Mouse (Mus musculus): ENCODE measurements around the gene Nectin3. TPM values are rescaled to one million over a fixed set of nuclear protein-coding genes. Genes with fewer than 3 reads are reported as not detected.

Gene Nectin3
- total and polyA plus RNA-seq, 2 experiments from 2014 or later: 8.6 to 28.7 TPM

DNA sequence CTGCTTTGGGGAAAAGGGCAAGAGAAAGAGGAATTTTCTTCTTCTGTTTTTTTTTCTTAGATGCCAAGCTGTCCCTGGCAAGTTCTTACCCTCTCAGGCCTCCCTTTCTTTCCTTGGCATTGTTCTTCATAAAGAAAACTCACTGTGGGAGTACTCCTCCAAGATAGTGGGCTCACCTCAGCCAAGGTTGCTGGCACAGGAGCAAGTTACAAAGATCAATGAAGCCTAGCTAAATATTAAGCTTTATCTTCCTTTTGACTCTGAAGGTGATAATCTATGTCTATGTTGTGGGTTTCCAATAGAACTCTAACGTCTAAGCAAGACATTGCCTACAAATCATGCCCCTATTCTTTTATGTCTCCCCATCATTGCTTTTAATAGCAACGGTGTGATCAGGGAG is 21.3 kb upstream of the Nectin3 start:
- DNase-seq (ENCODE audit: low spot score): no peak
- 85% methylated on average over 2 of the region's 2 CpGs for WGBS
- Histone ChIP-seq H3K27me3 (ENCODE audit: control insufficient read depth, insufficient read depth, low read length) (no peaks in the 10 kb centered on the region), H3K36me3 (replicated peaks; ENCODE audit: control insufficient read depth, insufficient read depth, low read length) (no peaks in the 10 kb centered on the region), H3K4me3 (ENCODE audit: low read depth, low read length) (no peak overlapping the region), H3K9me3 (replicated peaks; ENCODE audit: control insufficient read depth, low read length) (no peaks in the 10 kb centered on the region), H3K4me1 (ENCODE audit: control insufficient read depth, insufficient read depth) (no peaks in the 10 kb centered on the region), H3K9ac (replicated peaks; ENCODE audit: low read depth, low read length) (no peak overlapping the region), H3K27ac (ENCODE audit: low read depth) (no peak overlapping the region), H3K4me2 (ENCODE audit: low read depth, low read length) (no peak overlapping the region)
- TF ChIP-seq EP300 (IDR thresholded peaks at IDR 0.05; ENCODE audit: low read depth): no peak
- TF ChIP-seq CTCF (IDR thresholded peaks at IDR 0.05; ENCODE audit: low read depth): no peak
- ATAC-seq (ENCODE audit: insufficient read depth, low read depth): no peak

DNA sequence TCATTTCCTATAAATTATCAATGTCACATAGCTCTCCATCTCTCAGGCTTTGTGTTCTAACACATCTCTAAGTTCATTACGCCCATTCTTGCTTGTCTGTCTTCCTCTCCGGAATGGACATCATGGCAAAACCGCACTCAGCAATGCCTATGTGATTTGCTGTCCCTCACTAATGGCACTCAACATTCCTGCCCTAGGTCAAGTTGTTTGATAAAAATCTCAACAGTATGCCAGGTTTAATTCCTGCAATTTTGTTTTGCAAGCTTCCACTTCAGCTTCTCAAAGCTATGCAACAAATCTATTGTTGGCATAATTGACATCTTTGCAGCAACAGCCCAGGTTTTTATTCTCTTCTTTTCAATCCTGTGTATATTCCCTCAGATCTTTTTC is 9.6 kb upstream of the Nectin3 start:
- WGBS: 72% methylated on average over 3 of the region's 3 CpGs
- Histone ChIP-seq H3K27me3 (ENCODE audit: control insufficient read depth, insufficient read depth, low read length) (no peaks in the 10 kb centered on the region), H3K9ac (replicated peaks; ENCODE audit: low read depth, low read length) (no peak overlapping the region), H3K27ac (ENCODE audit: low read depth) (no peak overlapping the region), H3K4me2 (ENCODE audit: low read depth, low read length) (no peak overlapping the region), H3K4me1 (ENCODE audit: control insufficient read depth, insufficient read depth) (no peaks in the 10 kb centered on the region), H3K36me3 (replicated peaks; ENCODE audit: control insufficient read depth, insufficient read depth, low read length) (no peaks in the 10 kb centered on the region), H3K4me3 (ENCODE audit: low read depth, low read length) (no peak overlapping the region), H3K9me3 (replicated peaks; ENCODE audit: control insufficient read depth, low read length) (no peaks in the 10 kb centered on the region)
- ATAC-seq (ENCODE audit: insufficient read depth, low read depth): no peak
- TF ChIP-seq EP300 (IDR thresholded peaks at IDR 0.05; ENCODE audit: low read depth) (no peak), CTCF (IDR thresholded peaks at IDR 0.05; ENCODE audit: low read depth) (no peak)
- DNase-seq (ENCODE audit: low spot score): no peak

DNA sequence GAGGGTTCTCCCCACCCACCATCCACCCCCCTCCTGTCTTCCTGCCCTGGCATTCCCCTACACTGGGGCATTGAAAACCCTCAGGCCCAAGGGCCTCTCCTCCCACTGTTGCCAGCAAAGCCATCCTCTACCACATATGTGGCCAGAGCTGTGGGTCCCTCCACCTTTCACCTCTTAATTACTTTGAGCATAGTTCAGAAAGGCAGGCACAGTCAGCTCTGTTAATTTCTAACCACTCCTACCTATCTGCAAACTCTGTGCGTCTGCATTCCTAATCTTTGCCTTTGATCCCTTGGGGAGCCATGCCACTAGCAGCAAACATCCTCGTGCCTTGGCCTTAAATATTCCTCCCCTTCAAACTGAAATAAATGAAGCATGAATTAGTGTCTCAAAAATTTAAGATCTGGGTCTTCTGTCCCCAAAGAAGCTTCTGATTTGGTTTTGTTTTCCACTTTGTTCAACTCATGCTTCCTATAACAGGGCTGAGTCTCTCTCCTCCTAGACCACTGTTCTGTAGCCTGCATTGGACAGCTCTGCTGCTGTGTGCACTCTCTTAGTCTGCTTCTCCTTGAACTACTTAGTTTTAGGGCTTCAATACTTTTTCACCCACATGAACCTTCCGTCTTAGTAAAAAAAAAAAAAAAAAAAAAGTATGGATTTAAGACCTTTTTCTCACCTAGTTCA is 9.1 kb upstream of the Nectin3 start:
- Histone ChIP-seq H3K9ac (replicated peaks; ENCODE audit: low read depth, low read length) (no peak overlapping the region), H3K4me2 (ENCODE audit: low read depth, low read length) (no peak overlapping the region), H3K4me1 (ENCODE audit: control insufficient read depth, insufficient read depth) (no peaks in the 10 kb centered on the region), H3K9me3 (replicated peaks; ENCODE audit: control insufficient read depth, low read length) (no peaks in the 10 kb centered on the region), H3K27ac (ENCODE audit: low read depth) (no peak overlapping the region), H3K36me3 (replicated peaks; ENCODE audit: control insufficient read depth, insufficient read depth, low read length) (no peaks in the 10 kb centered on the region), H3K4me3 (ENCODE audit: low read depth, low read length) (no peak overlapping the region), H3K27me3 (ENCODE audit: control insufficient read depth, insufficient read depth, low read length) (no peaks in the 10 kb centered on the region)
- DNase-seq (ENCODE audit: low spot score): no peak
- WGBS: 41% methylated on average over 3 of the region's 3 CpGs
- no peak for ATAC-seq (ENCODE audit: insufficient read depth, low read depth)
- no peak for TF ChIP-seq CTCF (IDR thresholded peaks at IDR 0.05; ENCODE audit: low read depth)
- TF ChIP-seq EP300 (IDR thresholded peaks at IDR 0.05; ENCODE audit: low read depth): no peak

DNA sequence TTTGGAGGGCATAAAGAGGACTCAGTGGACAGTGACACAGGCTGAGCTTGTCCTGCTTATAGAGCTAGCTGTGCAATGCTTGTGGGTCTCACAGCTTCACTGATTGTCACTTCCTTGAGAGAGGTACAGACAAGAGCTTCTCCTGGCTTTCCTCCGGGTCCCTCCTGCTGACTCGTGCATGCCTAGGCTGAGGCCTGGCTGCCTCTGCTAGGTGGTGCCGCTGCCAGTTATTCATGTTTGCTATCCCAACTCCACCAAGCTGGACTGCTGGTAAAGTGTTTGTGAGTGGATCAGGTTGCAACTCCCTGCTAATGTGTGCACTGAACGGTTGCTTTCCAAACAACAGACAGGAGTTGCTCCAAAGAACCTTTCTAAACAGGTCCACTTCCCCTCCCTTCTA is 5.7 kb upstream of the Nectin3 start:
- Histone ChIP-seq H3K36me3 (replicated peaks; ENCODE audit: control insufficient read depth, insufficient read depth, low read length) (no peaks in the 10 kb centered on the region), H3K4me3 (ENCODE audit: low read depth, low read length) (no peak overlapping the region), H3K9me3 (replicated peaks; ENCODE audit: control insufficient read depth, low read length) (no peaks in the 10 kb centered on the region), H3K4me1 (ENCODE audit: control insufficient read depth, insufficient read depth) (no peaks in the 10 kb centered on the region), H3K9ac (replicated peaks; ENCODE audit: low read depth, low read length) (no peak overlapping the region), H3K4me2 (ENCODE audit: low read depth, low read length) (no peak overlapping the region), H3K27ac (ENCODE audit: low read depth) (no peak overlapping the region), H3K27me3 (ENCODE audit: control insufficient read depth, insufficient read depth, low read length) (no peaks in the 10 kb centered on the region)
- TF ChIP-seq CTCF (IDR thresholded peaks at IDR 0.05; ENCODE audit: low read depth): no peak
- no peak for TF ChIP-seq EP300 (IDR thresholded peaks at IDR 0.05; ENCODE audit: low read depth)
- DNase-seq (ENCODE audit: low spot score): no peak
- WGBS: 83% methylated on average over 4 of the region's 4 CpGs
- no peak for ATAC-seq (ENCODE audit: insufficient read depth, low read depth)

DNA sequence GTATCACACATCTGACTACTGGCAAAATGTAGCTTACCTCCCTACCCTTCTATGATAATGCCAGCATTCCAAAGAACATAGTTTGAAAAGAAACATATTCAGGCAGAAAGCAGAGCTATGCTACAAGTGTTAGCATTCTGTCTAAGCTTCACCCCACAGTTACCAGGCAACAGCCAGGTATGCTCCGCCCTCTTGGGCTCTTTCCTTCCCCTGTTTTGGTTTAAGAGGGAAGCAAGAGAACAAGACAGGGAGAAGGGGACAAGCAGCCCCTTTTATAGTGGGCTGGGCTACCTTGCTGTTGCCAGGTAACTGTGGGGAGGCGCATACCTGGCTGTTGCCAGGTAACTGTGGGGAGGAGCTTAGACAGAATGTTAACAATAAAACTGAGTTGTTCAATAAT is 4.0 kb upstream of the Nectin3 start:
- Histone ChIP-seq H3K4me2 (ENCODE audit: low read depth, low read length) (no peak overlapping the region), H3K27me3 (ENCODE audit: control insufficient read depth, insufficient read depth, low read length) (no peaks in the 10 kb centered on the region), H3K9ac (replicated peaks; ENCODE audit: low read depth, low read length) (no peak overlapping the region), H3K36me3 (replicated peaks; ENCODE audit: control insufficient read depth, insufficient read depth, low read length) (no peaks in the 10 kb centered on the region), H3K4me3 (ENCODE audit: low read depth, low read length) (no peak overlapping the region), H3K27ac (ENCODE audit: low read depth) (no peak overlapping the region), H3K9me3 (replicated peaks; ENCODE audit: control insufficient read depth, low read length) (no peaks in the 10 kb centered on the region), H3K4me1 (ENCODE audit: control insufficient read depth, insufficient read depth) (no peaks in the 10 kb centered on the region)
- TF ChIP-seq EP300 (IDR thresholded peaks at IDR 0.05; ENCODE audit: low read depth) (no peak), CTCF (IDR thresholded peaks at IDR 0.05; ENCODE audit: low read depth) (no peak)
- ATAC-seq (ENCODE audit: insufficient read depth, low read depth): no peak
- no peak for DNase-seq (ENCODE audit: low spot score)
- WGBS: 82% methylated on average over 2 of the region's 2 CpGs

DNA sequence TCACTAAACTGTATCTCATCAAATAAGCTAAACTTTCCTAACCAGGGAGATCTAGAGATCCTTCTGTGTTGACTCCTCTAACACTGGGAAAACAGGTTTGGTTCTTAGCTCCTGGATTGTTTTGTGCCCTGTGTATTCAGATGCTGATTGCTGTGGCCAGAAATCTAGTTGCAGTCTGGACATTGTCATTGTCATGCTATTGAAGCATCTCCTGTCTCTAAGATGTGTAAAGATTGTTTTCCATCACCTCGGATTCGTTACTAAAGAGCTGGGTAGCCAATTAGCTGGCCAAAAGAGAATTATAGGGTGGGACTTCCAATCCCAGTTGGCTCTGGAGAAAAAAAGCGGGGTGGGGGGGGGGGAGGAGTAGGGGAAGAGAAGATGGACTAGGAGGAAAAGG is 2.4 kb upstream of the Nectin3 start:
- Histone ChIP-seq H3K4me2 (ENCODE audit: low read depth, low read length) (no peak overlapping the region), H3K4me1 (ENCODE audit: control insufficient read depth, insufficient read depth) (no peaks in the 10 kb centered on the region), H3K27me3 (ENCODE audit: control insufficient read depth, insufficient read depth, low read length) (no peaks in the 10 kb centered on the region), H3K9me3 (replicated peaks; ENCODE audit: control insufficient read depth, low read length) (no peaks in the 10 kb centered on the region), H3K27ac (ENCODE audit: low read depth) (no peak overlapping the region), H3K4me3 (ENCODE audit: low read depth, low read length) (no peak overlapping the region), H3K9ac (replicated peaks; ENCODE audit: low read depth, low read length) (no peak overlapping the region), H3K36me3 (replicated peaks; ENCODE audit: control insufficient read depth, insufficient read depth, low read length) (no peaks in the 10 kb centered on the region)
- DNase-seq (ENCODE audit: low spot score) (no peak), ATAC-seq (ENCODE audit: insufficient read depth, low read depth) (no peak)
- WGBS: 67% methylated on average over 3 of the region's 3 CpGs
- TF ChIP-seq CTCF (IDR thresholded peaks at IDR 0.05; ENCODE audit: low read depth): no peak
- TF ChIP-seq EP300 (IDR thresholded peaks at IDR 0.05; ENCODE audit: low read depth): no peak

All from heart, postnatal 0 days (tissue).